Mouse (Mus musculus) ES-E14 (cell line): Measurements from ENCODE around the gene Oaz1. TPM values are rescaled to one million over a fixed set of nuclear protein-coding genes. Genes with fewer than 3 reads are reported as not detected.

Source experiments
- DNase-seq: peaks from one replicate; pipeline ENCODE4 v3.0.0-alpha.2; 2013; ENCODE audit warnings: low read depth, low spot score
- H3K27ac ChIP-seq: 2 replicates; pipeline ENCODE4 v1.5.1; 2012; ENCODE audit warnings: low read depth, mild to moderate bottlenecking, low read length, moderate library complexity, mixed read lengths; ENCODE audit not compliant: poor library complexity, insufficient read depth, severe bottlenecking
- H3K36me3 ChIP-seq: 2 replicates; pipeline ENCODE4 v1.6.1; 2012; ENCODE audit warnings: mild to moderate bottlenecking, low read length, moderate library complexity, mixed read lengths; ENCODE audit not compliant: control insufficient read depth, poor library complexity, insufficient read depth, severe bottlenecking
- H3K4me1 ChIP-seq, 2 experiments: fragments of 150-350 bp in 1 of 2; sonication (generic) in 1 of 2; 2 replicates each; pipeline ENCODE4 v1.6.1; 2012; ENCODE audit warnings: low read length in 2 of 2, mild to moderate bottlenecking in 1 of 2, mixed read lengths in 1 of 2; ENCODE audit not compliant: control insufficient read depth in 2 of 2, insufficient read depth in 2 of 2, poor library complexity in 1 of 2
- H3K4me3 ChIP-seq, 2 experiments: fragments of 150-350 bp in 1 of 2; sonication (generic) in 1 of 2; 2 replicates each; pipeline ENCODE4 v1.5.1; 2012; ENCODE audit warnings: low read length in 2 of 2, low read depth in 1 of 2, mild to moderate bottlenecking in 1 of 2, mixed read lengths in 1 of 2; ENCODE audit not compliant: insufficient read depth in 1 of 2, poor library complexity in 1 of 2, severe bottlenecking in 1 of 2
- H3K9ac ChIP-seq: 2 replicates; pipeline ENCODE4 v1.6.1; 2012; ENCODE audit warnings: low read depth, mild to moderate bottlenecking, low read length, mixed read lengths; ENCODE audit not compliant: poor library complexity, insufficient read depth, severe bottlenecking
- H3K9me3 ChIP-seq: fragments of 150-350 bp; sonication (generic); 2 replicates; pipeline ENCODE4 v1.6.1; 2012; ENCODE audit warnings: low read depth, mild to moderate bottlenecking, low read length; ENCODE audit not compliant: control insufficient read depth, insufficient read depth
- CHD2 ChIP-seq: IDR thresholded peaks from 2 replicates; pipeline ENCODE4 v1.6.1; 2014; ENCODE audit warnings: mild to moderate bottlenecking, low read depth, low read length, inconsistent platforms
- HCFC1 ChIP-seq: IDR thresholded peaks from 2 replicates; pipeline ENCODE4 v1.6.1; 2012; ENCODE audit warnings: low read length, inconsistent platforms, borderline replicate concordance; ENCODE audit not compliant: insufficient read depth
- MAFK ChIP-seq: IDR thresholded peaks from 2 replicates; pipeline ENCODE4 v1.6.1; 2014; ENCODE audit warnings: mild to moderate bottlenecking, low read depth, low read length, inconsistent platforms; ENCODE audit not compliant: insufficient read depth
- ZC3H11A ChIP-seq: IDR thresholded peaks from 2 replicates; pipeline ENCODE4 v1.6.1; 2012; ENCODE audit warnings: low read depth, mild to moderate bottlenecking, inconsistent platforms, low read length, borderline replicate concordance
- ZNF384 ChIP-seq: IDR thresholded peaks from 2 replicates; pipeline ENCODE4 v1.6.1; 2012; ENCODE audit warnings: low read depth, low read length, inconsistent platforms
- in situ Hi-C, 2 experiments: fragments of 600-800 bp; cut with MboI; formaldehyde crosslinking; loops; one replicate each; pipeline ENCODE4 v1.15.1; 2025; ENCODE audit warnings: low sequenced_read_pairs in 2 of 2, inconsistent platforms in 1 of 2; ENCODE audit not compliant: unreplicated experiment in 2 of 2
- total RNA-seq: library from RNA; depleted of rRNA; stranded (reverse); fragments of 300-350 nt; gene quantifications from 2 replicates; pipeline ENCODE4 v1.2.3, GENCODE M21; 2012; rRNA removed

The Oaz1 gene
- total RNA-seq = 823 and 1,116 TPM in 2 replicates

- peak within 1 kb of the TSS; percentile 94 for H3K9ac ChIP-seq
- peaks cover 0 to 10% of the 10 kb centered on the region in 2 experiments; a peak in 2 of 4 replicates for H3K4me1 ChIP-seq
- H3K36me3 ChIP-seq = peaks cover 22% of the 10 kb centered on the region
- DNase-seq = peak; percentile 99
- no peak for TF ChIP-seq CHD2
- TF ChIP-seq HCFC1 = peak; percentile 70; the same call in 1 of the 2 replicates
- no peak for TF ChIP-seq MAFK
- no peak for TF ChIP-seq ZC3H11A
- peak within 1 kb of the TSS; percentile 77 to 86 for H3K4me3 ChIP-seq
- peak within 1 kb of the TSS; percentile 77 for H3K27ac ChIP-seq
- in situ Hi-C loops = no loop called here
- no peaks in the 10 kb centered on the region for H3K9me3 ChIP-seq
These were observed at the start of gene Oaz1 for GRCm38 (mm10) chr10:80826151-80827062. Gene Oaz1, plus strand, starts transcription at chr10:80826656.

DNA sequence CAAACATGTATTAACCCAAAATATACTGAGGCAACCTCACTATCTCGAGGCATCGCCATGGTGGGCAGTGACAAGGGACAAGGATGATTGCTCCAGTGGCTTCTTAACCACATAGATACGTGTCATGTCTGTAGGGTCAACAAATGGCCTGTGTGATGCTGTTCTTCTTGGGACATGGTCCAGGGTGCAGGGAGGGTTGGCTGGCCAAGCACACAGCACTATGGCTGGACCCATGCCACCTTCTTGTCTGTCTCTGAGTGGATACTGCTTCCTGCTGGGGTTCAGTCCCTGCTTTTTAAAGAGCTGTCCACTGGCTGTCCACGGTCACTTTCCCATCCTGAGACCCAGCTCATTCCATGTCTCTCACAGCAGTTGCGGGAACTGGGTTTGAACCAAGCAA is 49.3 kb upstream of the Oaz1 start:
- H3K4me1 ChIP-seq = no peaks in the 10 kb centered on the region
- TF ChIP-seq HCFC1 = no peak
- no peak for TF ChIP-seq ZC3H11A
- TF ChIP-seq MAFK = no peak
- no peak for TF ChIP-seq CHD2
- no peak for TF ChIP-seq ZNF384
- no peaks in the 10 kb centered on the region for H3K9me3 ChIP-seq
- H3K4me3 ChIP-seq = no peak overlapping the region
- no peak for DNase-seq
- H3K9ac ChIP-seq = no peak overlapping the region
- H3K36me3 ChIP-seq = peaks cover 81% of the 10 kb centered on the region
- in situ Hi-C loops = no loop called here
- no peak overlapping the region for H3K27ac ChIP-seq

- H3K4me1 ChIP-seq = peaks cover 0 to 5% of the 10 kb centered on the region in 2 experiments; a peak in 1 of 4 replicates
- H3K27ac ChIP-seq = no peak overlapping the region
- H3K4me3 ChIP-seq = no peak overlapping the region
- in situ Hi-C loops = no loop called here
- no peak overlapping the region for H3K9ac ChIP-seq
- H3K9me3 ChIP-seq = no peaks in the 10 kb centered on the region
- TF ChIP-seq ZNF384 (no peak), MAFK (no peak), ZC3H11A (no peak), HCFC1 (no peak)
- peaks cover 83% of the 10 kb centered on the region for H3K36me3 ChIP-seq
- DNase-seq = no peak
These were observed 46.9 kb upstream of the Oaz1 start for GRCm38 (mm10) chr10:80779565-80779964.

DNA sequence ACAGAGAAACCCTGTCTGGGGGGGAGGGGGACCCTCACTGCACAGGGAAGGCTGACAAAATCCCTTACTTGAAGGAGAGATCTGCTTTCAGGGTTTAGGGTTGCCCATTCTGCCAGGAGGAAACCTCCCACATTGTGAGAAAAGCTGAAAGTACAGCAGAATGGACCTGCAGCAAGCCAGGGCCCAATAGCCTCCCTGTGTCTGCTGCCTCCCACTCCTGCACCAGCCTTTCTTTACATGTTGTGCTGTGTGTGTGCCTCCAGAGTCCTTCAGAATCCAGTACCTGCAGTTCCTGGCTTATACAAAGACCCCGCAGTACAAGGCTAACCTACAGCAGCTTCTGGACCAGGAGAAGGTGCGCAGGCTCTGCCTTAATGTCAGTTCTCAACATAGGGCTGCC is 42.2 kb upstream of the Oaz1 start:
- no peak for TF ChIP-seq HCFC1
- TF ChIP-seq CHD2 = no peak
- no peak for TF ChIP-seq ZNF384
- no peak for TF ChIP-seq ZC3H11A
- TF ChIP-seq MAFK = no peak
- Histone ChIP-seq H3K4me3 (no peak overlapping the region), H3K27ac (no peak overlapping the region), H3K9ac (no peak overlapping the region), H3K36me3 (peaks cover 89% of the 10 kb centered on the region), H3K4me1 (peaks cover 0 to 5% of the 10 kb centered on the region in 2 experiments; a peak in 1 of 4 replicates), H3K9me3 (no peaks in the 10 kb centered on the region)
- in situ Hi-C loops = no loop called here
- DNase-seq = no peak

- in situ Hi-C loops = no loop called here
- no peak overlapping the region for H3K9ac ChIP-seq
- H3K36me3 ChIP-seq = peaks cover 90% of the 10 kb centered on the region
- TF ChIP-seq MAFK (no peak), ZC3H11A (no peak), CHD2 (no peak), ZNF384 (no peak), HCFC1 (no peak)
- H3K27ac ChIP-seq = no peak overlapping the region
- no peak overlapping the region for H3K4me3 ChIP-seq
- no peaks in the 10 kb centered on the region for H3K9me3 ChIP-seq
- no peak for DNase-seq
- peaks cover 0 to 5% of the 10 kb centered on the region in 2 experiments; a peak in 1 of 4 replicates for H3K4me1 ChIP-seq
These were observed 41.6 kb upstream of the Oaz1 start for GRCm38 (mm10) chr10:80784871-80785270.
